Mouse (Mus musculus) bone marrow, adult 2 months (tissue): ENCODE data around the gene Bik.

Source experiments
- CTCF ChIP-seq: fragments of 200-500 bp; IDR thresholded peaks from 2 replicates; pipeline ENCODE4 v1.5.1; 2011; ENCODE audit warnings: low read length, control low read depth; ENCODE audit not compliant: control insufficient read depth, insufficient read depth
- POLR2A ChIP-seq: fragments of 200-500 bp; IDR thresholded peaks from 2 replicates; pipeline ENCODE4 v1.6.1; 2011; ENCODE audit warnings: low read depth, mild to moderate bottlenecking, control low read depth, low read length, borderline replicate concordance; ENCODE audit not compliant: control insufficient read depth

DNA sequence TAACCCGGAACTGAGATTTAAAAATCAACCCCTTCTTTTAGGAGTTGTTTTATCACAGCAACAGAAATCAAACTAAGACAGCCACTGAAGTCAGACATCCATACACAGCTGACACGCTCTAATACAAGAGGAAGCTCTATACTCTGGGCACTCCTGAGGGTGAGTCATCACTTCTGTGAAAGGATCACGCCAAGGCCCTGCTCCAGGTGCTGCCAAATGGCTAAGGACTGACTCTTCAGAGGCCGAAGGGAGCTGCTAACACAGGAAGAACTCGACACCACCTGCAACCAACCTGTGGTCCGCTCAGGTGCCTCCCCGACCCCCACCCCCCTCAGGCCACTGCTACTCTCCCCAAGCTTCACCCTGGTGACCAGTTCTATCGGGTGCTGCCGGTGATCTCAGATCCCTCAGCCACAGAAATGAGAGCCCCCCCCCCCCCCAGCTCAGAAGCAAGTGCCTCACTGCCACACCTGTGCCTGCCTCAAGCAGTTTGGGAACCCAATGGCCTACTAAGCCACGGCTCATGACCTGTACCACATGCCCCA, 27.4 kb upstream of the Bik start:
- no peak for TF ChIP-seq POLR2A
- no peak for TF ChIP-seq CTCF
